Comparison of ENCODE assay signal across 9 mouse cellular contexts in the genomic region with DNA sequence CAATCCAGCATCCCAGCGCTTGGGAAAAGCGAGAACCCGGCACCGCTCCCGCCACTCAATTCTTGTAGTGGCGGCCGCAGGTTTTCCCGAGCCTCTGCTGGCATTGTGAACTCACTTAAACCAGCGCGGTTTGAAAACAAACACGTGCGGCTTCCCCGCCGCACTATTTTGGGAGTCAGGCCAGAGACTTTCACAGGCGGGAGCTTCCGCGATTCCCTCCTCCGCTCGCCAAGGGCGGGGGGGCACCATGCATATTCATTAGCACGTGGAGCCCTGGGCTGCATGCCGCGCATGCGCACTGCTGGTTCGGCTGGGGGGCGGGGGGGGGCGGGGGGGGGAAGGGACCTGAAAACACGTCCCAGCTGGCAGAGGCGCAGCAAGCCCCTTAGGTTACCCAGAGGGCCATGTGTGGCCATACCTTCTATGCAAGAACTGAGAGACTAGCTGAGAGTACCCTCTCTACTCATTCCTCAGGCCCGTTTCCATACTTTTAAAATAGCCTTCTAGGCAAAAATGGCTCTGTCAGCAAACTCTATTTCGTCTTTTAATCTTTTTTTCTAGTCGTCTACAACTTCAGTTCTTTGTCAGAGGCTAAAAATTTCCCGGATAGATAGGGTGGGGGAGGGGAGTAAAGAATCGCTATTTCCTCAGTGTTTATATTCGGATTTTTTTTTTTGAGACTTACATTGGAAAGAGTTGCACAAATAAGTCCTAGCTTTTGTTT. TPM values are rescaled to one million over a fixed set of nuclear protein-coding genes. Genes with fewer than 3 reads are reported as not detected.
DNase-seq lines count a peak whose midpoint lies in the region; ATAC-seq and TF ChIP-seq lines count a peak whose summit lies in the region.
"Had no signal": no experiment of that assay in that cellular context is flagged by ENCODE, and none has a peak within 500 bp of the region (broad histone marks: within the 10 kb centered on the region; RNA-seq: fewer than 3 reads in every experiment).

No protein-coding gene starts in this region.

- no peak overlapping the region for H3K9ac ChIP-seq in heart, embryonic 11.5 days (ENCODE audit: low read depth, low read length)
- H3K9ac ChIP-seq in ES-E14 (ENCODE audit: insufficient read depth, low read depth, low read length, poor library complexity, severe bottlenecking), result no peak overlapping the region; the same call in 1 of the 2 replicates
- no peak overlapping the region for H3K9ac ChIP-seq in intestine, postnatal 0 days (ENCODE audit: low read depth, low read length)
- H3K9ac ChIP-seq in neural tube, embryonic 15.5 days (replicated peaks), result 0 out of 2 replicates have a peak overlapping the region, but pooled peaks have one; percentile 32

- ATAC-seq in heart, embryonic 11.5 days (replicated peaks; ENCODE audit: insufficient number of reproducible peaks, low FRiP score, low TSS enrichment), result no peak
- peak; percentile 16; the same call in 1 of the 2 replicates for ATAC-seq in intestine, postnatal 0 days
- peak; percentile 78 for ATAC-seq in neural tube, embryonic 15.5 days (ENCODE audit: low FRiP score)
- no peak for ATAC-seq in monocyte, adult 5-6 weeks (replicated peaks; ENCODE audit: insufficient number of reproducible peaks, low FRiP score, low TSS enrichment, poor library complexity, severe bottlenecking)

- DNase-seq in heart, postnatal 10 days, result no peak
- DNase-seq in ES-E14 (ENCODE audit: low read depth, low spot score), result no peak
- peak; percentile 82 for DNase-seq in embryo, embryonic 9.5 days (ENCODE audit: extremely low spot score)
- DNase-seq in lung, postnatal 25 days (ENCODE audit: low spot score), result no peak

- H3K4me1 ChIP-seq in heart, embryonic 11.5 days (ENCODE audit: control insufficient read depth, insufficient read depth, low read length), result no peaks in the 10 kb centered on the region
- H3K4me1 ChIP-seq in ES-E14 (ENCODE audit: control insufficient read depth in 2 of 2, insufficient read depth in 2 of 2, low read length in 2 of 2, poor library complexity in 1 of 2), result peaks cover 0 to 5% of the 10 kb centered on the region in 2 experiments; a peak in 1 of 4 replicates
- H3K4me1 ChIP-seq in intestine, postnatal 0 days (replicated peaks; ENCODE audit: control insufficient read depth, insufficient read depth, low read length), result no peaks in the 10 kb centered on the region; the same call in 1 of the 2 replicates
- peaks cover 18% of the 10 kb centered on the region for H3K4me1 ChIP-seq in neural tube, embryonic 15.5 days

- no peaks in the 10 kb centered on the region for H3K36me3 ChIP-seq in heart, embryonic 11.5 days (ENCODE audit: control insufficient read depth, insufficient read depth, low read length)
- no peaks in the 10 kb centered on the region for H3K36me3 ChIP-seq in ES-E14 (ENCODE audit: control insufficient read depth, insufficient read depth, low read length, poor library complexity, severe bottlenecking)
- no peaks in the 10 kb centered on the region for H3K36me3 ChIP-seq in intestine, postnatal 0 days (ENCODE audit: control insufficient read depth, insufficient read depth)
- H3K36me3 ChIP-seq in neural tube, embryonic 15.5 days, result no peaks in the 10 kb centered on the region

- peaks cover 83% of the 10 kb centered on the region for H3K27me3 ChIP-seq in heart, embryonic 11.5 days (ENCODE audit: control insufficient read depth, insufficient read depth, low read length)
- H3K27me3 ChIP-seq in intestine, postnatal 0 days (replicated peaks; ENCODE audit: control insufficient read depth, insufficient read depth, low read length), result peaks cover 93% of the 10 kb centered on the region
- peaks cover 30% of the 10 kb centered on the region for H3K27me3 ChIP-seq in neural tube, embryonic 15.5 days (replicated peaks)

- peak overlapping the region; percentile 25 for H3K4me3 ChIP-seq in heart, embryonic 11.5 days (ENCODE audit: low read depth, low read length)
- peak overlapping the region; percentile 14 to 51; a peak in 3 of 4 replicates for H3K4me3 ChIP-seq in ES-E14 (ENCODE audit: insufficient read depth in 1 of 2, low read depth in 1 of 2, low read length in 2 of 2, poor library complexity in 1 of 2, severe bottlenecking in 1 of 2)
- H3K4me3 ChIP-seq in intestine, postnatal 0 days (ENCODE audit: low read depth, low read length), result peak overlapping the region; percentile 18; the same call in 1 of the 2 replicates
- H3K4me3 ChIP-seq in neural tube, embryonic 15.5 days (replicated peaks), result peak overlapping the region; percentile 34

- TF ChIP-seq CTCF in intestine, postnatal 0 days (IDR thresholded peaks at IDR 0.05; ENCODE audit: low read depth), result no peak

- H3K4me2 ChIP-seq in heart, embryonic 11.5 days, result peak overlapping the region; percentile 50
- peak overlapping the region; percentile 44 for H3K4me2 ChIP-seq in intestine, postnatal 0 days (replicated peaks; ENCODE audit: low read depth)
- H3K4me2 ChIP-seq in neural tube, embryonic 15.5 days, result peak overlapping the region; percentile 59

- in situ Hi-C loops in ES-E14 (cut with MboI; ENCODE audit: low sequenced_read_pairs in 2 of 2, unreplicated experiment in 2 of 2), result loop anchor here in 1 of 2 experiments (25.0 kb wide), 1 partner anchor 1443 kb away; the partner anchor contains the start of gene Rasgrf1

- WGBS in heart, embryonic 11.5 days (ENCODE audit: insufficient replicate concordance), result under 1% methylated on average over 32 of the region's 35 CpGs
- under 1% methylated on average over 35 of the region's 35 CpGs for WGBS in intestine, postnatal 0 days
- WGBS in neural tube, embryonic 15.5 days, result under 1% methylated on average over 34 of the region's 35 CpGs

- no peak overlapping the region for H3K27ac ChIP-seq in heart, embryonic 11.5 days (ENCODE audit: low read depth, low read length)
- H3K27ac ChIP-seq in ES-E14 (ENCODE audit: insufficient read depth, low read depth, low read length, poor library complexity, severe bottlenecking), result no peak overlapping the region
- H3K27ac ChIP-seq in intestine, postnatal 0 days (ENCODE audit: low read depth, low read length), result no peak overlapping the region
- peak overlapping the region; percentile 78 for H3K27ac ChIP-seq in neural tube, embryonic 15.5 days (replicated peaks)

- intact Hi-C loops in heart, postnatal 10 days (cut with DNase I), result no loop called here

- H3K9me3 ChIP-seq in heart, embryonic 11.5 days (replicated peaks; ENCODE audit: control insufficient read depth, low read length), result no peaks in the 10 kb centered on the region
- H3K9me3 ChIP-seq in ES-E14 (ENCODE audit: control insufficient read depth, insufficient read depth, low read depth, low read length), result no peaks in the 10 kb centered on the region
- no peaks in the 10 kb centered on the region for H3K9me3 ChIP-seq in intestine, postnatal 0 days (ENCODE audit: control insufficient read depth)
- no peaks in the 10 kb centered on the region for H3K9me3 ChIP-seq in neural tube, embryonic 15.5 days (replicated peaks)

TF ChIP-seq in ES-E14, 5 proteins besides CTCF, POLR2A, EP300 and RAD21:
- TF ChIP-seq MAFK (IDR thresholded peaks at IDR 0.05; ENCODE audit: insufficient read depth, low read depth, low read length) (0 out of 2 replicates have a peak, but pooled peaks have one; percentile 56), CHD2 (IDR thresholded peaks at IDR 0.05; ENCODE audit: low read depth, low read length) (no peak)
TF ChIP-seq in ES-E14: peak in this region for 1.

RNA-seq across cellular contexts. Expression of gene Zic4, which starts 6.4 kb away (rescaled TPM):
- polyA plus RNA-seq in heart, embryonic 11.5 days (2014; fragmentation: Nextera tagmentation; extraction: Ambion mirVana), result 0.23 TPM in 1 of 2 replicates, not detected in the other
- total RNA-seq in heart, postnatal 10 days (2021), result not detected
- not detected in 2 replicates for total RNA-seq in ES-E14 (2012; rRNA removed)
- polyA plus RNA-seq in intestine, postnatal 0 days (2015; fragmentation: Nextera tagmentation; extraction: Ambion mirVana), result not detected in 2 replicates
- polyA plus RNA-seq in neural tube, embryonic 15.5 days (2015; fragmentation: Nextera tagmentation; extraction: Ambion mirVana), result 28.3 and 44.9 TPM in 2 replicates
- total RNA-seq in monocyte, adult 5-6 weeks (2017), result not detected in 3 replicates
- polyA plus RNA-seq: gonadal fat pad, adult 2 months had no signal

RNA-seq across cellular contexts. Expression of gene Zic1, which starts 9.8 kb away (rescaled TPM):
- polyA plus RNA-seq in heart, embryonic 11.5 days (2014; fragmentation: Nextera tagmentation; extraction: Ambion mirVana), result 0.07 TPM in 1 of 2 replicates, not detected in the other
- total RNA-seq in heart, postnatal 10 days (2021), result under 1 TPM; 0.10 to 0.12 TPM
- 0.32 and 0.36 TPM in 2 replicates for total RNA-seq in ES-E14 (2012; rRNA removed)
- not detected in 2 replicates for polyA plus RNA-seq in intestine, postnatal 0 days (2015; fragmentation: Nextera tagmentation; extraction: Ambion mirVana)
- polyA plus RNA-seq in neural tube, embryonic 15.5 days (2015; fragmentation: Nextera tagmentation; extraction: Ambion mirVana), result 9.7 and 13.2 TPM in 2 replicates
- total RNA-seq in monocyte, adult 5-6 weeks (2017), result not detected in 3 replicates
- polyA plus RNA-seq: gonadal fat pad, adult 2 months had no signal

Comparison
In these comparisons a context has a peak if more than half of its experiments do, and no peak if none do; other contexts are left out.
1. ATAC-seq: peak in intestine, postnatal 0 days (single experiment) and neural tube, embryonic 15.5 days (single experiment); none in heart, embryonic 11.5 days (single experiment) and monocyte, adult 5-6 weeks (single experiment).
2. Peak in every context shown above with its lines, with median percentiles within 50 percentile points of each other: H3K4me2 ChIP-seq and H3K4me3 ChIP-seq.